Mouse (Mus musculus) MEL (cell line): ENCODE data around the gene Ucp2.

ENCODE experiments used
- CHD1 ChIP-seq: IDR thresholded peaks from 2 replicates; pipeline ENCODE4 v1.6.1; 2012; ENCODE audit warnings: low read depth, mild to moderate bottlenecking, inconsistent platforms, low read length, improper control_type of control experiment
- CTCF ChIP-seq, 3 experiments: IDR thresholded peaks in 2 of 3; conservative IDR thresholded peaks in 1 of 3; 2 replicates each; pipeline ENCODE4 v1.5.1; 2011 to 2012; ENCODE audit warnings: low read length in 3 of 3, low read depth in 2 of 3, mild to moderate bottlenecking in 2 of 3, improper control_type of control experiment in 1 of 3, inconsistent platforms in 1 of 3, mixed read lengths in 1 of 3, moderate library complexity in 1 of 3; ENCODE audit not compliant: control insufficient read depth in 1 of 3, insufficient read depth in 1 of 3, poor library complexity in 1 of 3, severe bottlenecking in 1 of 3
- EP300 ChIP-seq, 2 experiments: IDR thresholded peaks; 2 replicates each; pipeline ENCODE4 v1.6.1; 2011; ENCODE audit warnings: improper control_type of control experiment in 2 of 2, low read length in 2 of 2, low read depth in 1 of 2, mild to moderate bottlenecking in 1 of 2
- ETS1 ChIP-seq: IDR thresholded peaks from 2 replicates; pipeline ENCODE4 v1.6.1; 2012; ENCODE audit warnings: low read depth, mild to moderate bottlenecking, inconsistent platforms, low read length, improper control_type of control experiment, moderate library complexity
- HCFC1 ChIP-seq: IDR thresholded peaks from 2 replicates; pipeline ENCODE4 v1.6.1; 2012; ENCODE audit warnings: low read depth, mild to moderate bottlenecking, inconsistent platforms, low read length, improper control_type of control experiment, moderate library complexity
- MXI1 ChIP-seq: IDR thresholded peaks from 2 replicates; pipeline ENCODE4 v1.6.1; 2011; ENCODE audit warnings: mild to moderate bottlenecking, low read depth, low read length, improper control_type of control experiment
- NRF1 ChIP-seq: IDR thresholded peaks from 2 replicates; pipeline ENCODE4 v1.6.1; 2014; ENCODE audit warnings: low read depth, mild to moderate bottlenecking, inconsistent platforms, low read length, improper control_type of control experiment, moderate library complexity; ENCODE audit not compliant: poor library complexity, insufficient read depth, severe bottlenecking
- POLR2AphosphoS2 ChIP-seq: IDR thresholded peaks from 2 replicates; pipeline ENCODE4 v1.6.1; 2011; ENCODE audit warnings: low read length, improper control_type of control experiment
- TCF12 ChIP-seq: IDR thresholded peaks from 2 replicates; pipeline ENCODE4 v1.6.1; 2014; ENCODE audit warnings: low read depth, mild to moderate bottlenecking, inconsistent platforms, low read length, improper control_type of control experiment, moderate library complexity

DNA sequence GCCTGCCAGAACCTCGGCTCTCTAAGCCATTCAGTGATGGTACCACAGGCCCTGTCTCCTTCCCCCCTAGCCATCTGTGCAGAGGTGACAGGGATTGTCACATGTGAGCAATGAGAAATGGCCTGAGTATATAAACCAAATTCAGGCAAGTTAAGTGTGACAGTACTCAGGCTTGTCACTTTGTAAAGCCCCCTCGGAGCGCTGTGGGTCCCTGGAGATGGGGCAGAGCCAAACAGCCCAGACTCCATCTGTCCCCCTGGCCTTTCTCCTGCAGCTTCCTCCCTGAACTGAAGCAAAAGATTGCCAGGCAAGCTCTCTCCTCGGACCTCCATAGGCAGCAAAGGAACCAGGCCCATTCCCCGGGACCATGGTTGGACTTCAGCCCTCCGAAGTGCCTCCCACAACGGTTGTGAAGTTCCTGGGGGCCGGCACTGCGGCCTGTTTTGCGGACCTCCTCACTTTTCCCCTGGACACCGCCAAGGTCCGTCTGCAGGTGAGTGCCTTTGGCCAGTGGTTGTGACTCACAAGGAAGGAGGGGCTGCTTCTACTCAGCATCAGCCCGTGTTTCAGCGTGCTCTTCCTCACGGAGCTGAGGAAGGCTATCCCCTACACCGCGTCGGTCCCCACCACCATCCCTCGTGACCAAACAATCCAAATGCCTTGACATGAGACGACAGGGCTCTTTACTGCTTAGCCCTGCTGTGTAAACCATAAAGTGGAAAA, 13.9 kb upstream of the Ucp2 start:
- TF ChIP-seq NRF1 (no peak), CTCF (IDR thresholded peaks at IDR 0.05 in 2 of 3, conservative IDR thresholded peaks at IDR 0.05 in 1 of 3; ENCODE audit: control insufficient read depth in 1 of 3, insufficient read depth in 1 of 3, low read depth in 2 of 3, low read length in 3 of 3, poor library complexity in 1 of 3, severe bottlenecking in 1 of 3) (no peak), POLR2AphosphoS2 (no peak), MXI1 (no peak), HCFC1 (no peak), TCF12 (no peak), EP300 (IDR thresholded peaks at IDR 0.05; ENCODE audit: low read depth in 1 of 2, low read length in 2 of 2) (no peak), ETS1 (no peak), CHD1 (no peak)
